Mouse (Mus musculus) liver, adult 2 months (tissue): ENCODE data around the gene Prelid3b.

Experiments used
- CTCF ChIP-seq: fragments of 200-500 bp; IDR thresholded peaks from 2 replicates; pipeline ENCODE4 v1.5.1; 2011; ENCODE audit warnings: low read depth, low read length, control low read depth
- POLR2A ChIP-seq: fragments of 200-500 bp; IDR thresholded peaks from 2 replicates; pipeline ENCODE4 v1.6.1; 2011; ENCODE audit warnings: low read length, control low read depth; ENCODE audit not compliant: insufficient read depth; ENCODE audit errors: extremely low read depth

DNA sequence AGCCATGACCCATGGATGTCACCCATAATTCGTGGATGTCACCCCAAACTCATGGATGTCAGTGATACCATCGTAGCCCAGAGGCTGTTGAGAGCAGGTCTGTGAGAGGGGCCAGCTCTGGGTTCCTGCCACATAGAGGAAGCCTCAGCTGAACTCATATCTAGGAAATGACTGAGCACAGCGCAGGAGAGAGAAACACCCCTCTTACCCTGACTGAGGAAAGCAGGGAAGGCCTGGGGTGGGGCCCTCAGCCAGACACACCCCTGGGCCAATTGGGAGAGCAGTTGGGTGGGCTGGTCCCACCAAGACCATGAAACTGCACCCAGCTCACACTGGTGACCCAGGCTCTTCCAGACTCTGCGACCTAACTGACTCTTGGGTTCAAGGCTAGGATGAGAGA is 22.5 kb downstream of the Prelid3b start, which contains the start of gene Tubb1:
- no peak for TF ChIP-seq POLR2A
- TF ChIP-seq CTCF = no peak
